Mouse (Mus musculus) cerebellum, postnatal 4 days (tissue): ENCODE data around the gene Atp2a3.

Experiments
- DNase-seq, 2 experiments: peaks; one replicate each; pipeline ENCODE4 v3.0.0; 2022; ENCODE audit warnings: low spot score in 2 of 2, mixed read lengths in 1 of 2

Atp2a3 gene

GRCm38 (mm10) chr11:73001029-73001428, 40.1 kb downstream of the Atp2a3 start:
- peak in 1 of 2 experiments; percentile 71 for DNase-seq

- peak in 1 of 2 experiments; percentile 38 for DNase-seq
These were observed 45.4 kb downstream of the Atp2a3 start for GRCm38 (mm10) chr11:73006377-73006776.

GRCm38 (mm10) chr11:73007113-73007512, 46.1 kb downstream of the Atp2a3 start:
- no peak for DNase-seq

- DNase-seq = peak in 1 of 2 experiments; percentile 59
These were observed 46.9 kb downstream of the Atp2a3 start for GRCm38 (mm10) chr11:73007698-73008481.

- DNase-seq = no peak
These were observed 47.9 kb downstream of the Atp2a3 start for GRCm38 (mm10) chr11:73008826-73009225.

GRCm38 (mm10) chr11:73009531-73010274, 48.7 kb downstream of the Atp2a3 start:
- DNase-seq = no peak

- no peak for DNase-seq
These were observed 53.0 kb downstream of the Atp2a3 start for GRCm38 (mm10) chr11:73013981-73014380.

- no peak for DNase-seq
These were observed 53.9 kb downstream of the Atp2a3 start for GRCm38 (mm10) chr11:73014831-73015344.

GRCm38 (mm10) chr11:73015391-73016102, 54.6 kb downstream of the Atp2a3 start:
- DNase-seq = peak in 1 of 2 experiments; percentile 65

GRCm38 (mm10) chr11:73016103-73016420, 55.1 kb downstream of the Atp2a3 start:
- DNase-seq = no peak

- DNase-seq = peak; percentile 85 to 93
These were observed 57.6 kb downstream of the Atp2a3 start, which contains the start of gene Camkk1 for GRCm38 (mm10) chr11:73018471-73019146. Gene Camkk1 (plus strand): TSS chr11:73019008.

GRCm38 (mm10) chr11:73019147-73019795, 58.3 kb downstream of the Atp2a3 start:
- DNase-seq = peak in 1 of 2 experiments; percentile 46

GRCm38 (mm10) chr11:73020953-73021800, 60.2 kb downstream of the Atp2a3 start:
- no peak for DNase-seq

GRCm38 (mm10) chr11:73023099-73023498, 62.1 kb downstream of the Atp2a3 start:
- DNase-seq = no peak

GRCm38 (mm10) chr11:73023827-73024226, 62.9 kb downstream of the Atp2a3 start:
- DNase-seq = no peak

- DNase-seq = no peak
These were observed 63.4 kb downstream of the Atp2a3 start for GRCm38 (mm10) chr11:73024236-73024904.

GRCm38 (mm10) chr11:73026961-73027360, 66.0 kb downstream of the Atp2a3 start:
- DNase-seq = no peak

- peak; percentile 55 to 77 for DNase-seq
These were observed 70.0 kb downstream of the Atp2a3 start for GRCm38 (mm10) chr11:73030821-73031498.

- no peak for DNase-seq
These were observed 70.6 kb downstream of the Atp2a3 start for GRCm38 (mm10) chr11:73031536-73031935.
